Mouse (Mus musculus) forebrain, embryonic 16.5 days (tissue): ENCODE data around the gene Ccdc154. TPM values are rescaled to one million over a fixed set of nuclear protein-coding genes. Genes with fewer than 3 reads are reported as not detected.
A peak's percentile ranks its signal among the peaks of the same experiment; 100 is the strongest.
"Not testable (repeated sequence)": the region's sequence is repeated elsewhere in the genome, so short reads cannot be mapped to it uniquely, and the experiment has no call there.

Experiments
- ATAC-seq: fragments of 200-750 bp; cut with Nextera tagmentation; 2 replicates; pipeline ENCODE4 v1.8.0; 2017; ENCODE audit warnings: mild to moderate bottlenecking, moderate library complexity
- H3K27ac ChIP-seq: fragments of 300-500 bp; sonication (generic); 2 replicates; pipeline ENCODE4 v1.5.1; 2014; ENCODE audit warnings: low read length, control low read depth
- H3K27me3 ChIP-seq: fragments of 300-500 bp; sonication (generic); replicated peaks from 2 replicates; pipeline ENCODE4 v1.6.1; 2014; ENCODE audit warnings: low read length; ENCODE audit not compliant: control insufficient read depth, insufficient read depth
- H3K36me3 ChIP-seq: fragments of 300-500 bp; sonication (generic); 2 replicates; pipeline ENCODE4 v1.6.1; 2014; ENCODE audit not compliant: control insufficient read depth, insufficient read depth
- H3K4me1 ChIP-seq: fragments of 300-500 bp; sonication (generic); replicated peaks from 2 replicates; pipeline ENCODE4 v1.6.1; 2014; ENCODE audit warnings: low read length; ENCODE audit not compliant: control insufficient read depth, insufficient read depth
- H3K4me2 ChIP-seq: fragments of 300-500 bp; sonication (generic); 2 replicates; pipeline ENCODE4 v1.6.1; 2014; ENCODE audit warnings: mild to moderate bottlenecking, low read length, control low read depth
- H3K4me3 ChIP-seq: fragments of 300-500 bp; sonication (generic); replicated peaks from 2 replicates; pipeline ENCODE4 v1.5.1; 2014; ENCODE audit warnings: mild to moderate bottlenecking, low read length, control low read depth
- H3K9ac ChIP-seq: fragments of 300-500 bp; sonication (generic); replicated peaks from 2 replicates; pipeline ENCODE4 v1.6.1; 2014; ENCODE audit warnings: low read depth, low read length, control low read depth
- H3K9me3 ChIP-seq: fragments of 300-500 bp; sonication (generic); 2 replicates; pipeline ENCODE4 v1.6.1; 2016; ENCODE audit warnings: low read length; ENCODE audit not compliant: control insufficient read depth
- WGBS: fragments of 180-500 bp; shearing (Covaris S2); extraction: QIAGEN DNeasy Blood & Tissue Kit; methylation state at CpG from one replicate; pipeline ENCODE4 v1.1.7; 2014; 5-methylcytosine and 5-hydroxymethylcytosine counted together
- polyA plus RNA-seq: library from polyadenylated mRNA; unstranded; fragments of >200 nt; fragmentation: Nextera tagmentation; extraction: Ambion mirVana; gene quantifications from 2 replicates; pipeline ENCODE4 v1.2.1, GENCODE M21; 2015

Gene Ccdc154
- polyA plus RNA-seq = not detected in 2 replicates

DNA sequence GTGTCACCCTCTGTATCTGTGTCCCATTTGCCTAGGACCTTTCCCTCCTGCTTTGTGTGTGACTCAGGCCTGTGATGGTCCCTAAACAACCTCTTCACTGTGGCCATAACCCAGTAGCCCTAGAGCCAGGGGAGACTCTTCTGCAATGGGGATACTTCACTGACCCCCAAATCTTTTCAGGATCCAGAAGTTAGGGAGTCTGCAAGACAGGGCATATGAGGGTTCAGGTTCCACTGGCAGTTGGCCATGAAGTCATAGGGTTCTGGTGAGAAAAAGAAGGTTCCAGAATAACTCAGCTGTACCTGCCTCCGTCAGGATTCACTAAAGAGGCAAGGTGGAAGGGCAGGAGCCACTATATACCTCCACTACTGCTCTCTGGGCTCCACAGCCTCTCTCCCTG lies at the start of gene Ccdc154:
Ccdc154 (plus strand) TSS at position 301 of the 400 bp plus-strand sequence.
- H3K27me3 ChIP-seq = no peaks in the 10 kb centered on the region
- no peak within 1 kb of the TSS for H3K9ac ChIP-seq
- no peak within 1 kb of the TSS for H3K27ac ChIP-seq
- H3K9me3 ChIP-seq = no peaks in the 10 kb centered on the region
- H3K4me2 ChIP-seq = no peak within 1 kb of the TSS
- H3K4me3 ChIP-seq = no peak within 1 kb of the TSS
- no peaks in the 10 kb centered on the region for H3K4me1 ChIP-seq
- 92% methylated on average over 1 of the region's 1 CpGs for WGBS
- ATAC-seq = no peak
- H3K36me3 ChIP-seq = peaks cover 9% of the 10 kb centered on the region; the same call in 1 of the 2 replicates

DNA sequence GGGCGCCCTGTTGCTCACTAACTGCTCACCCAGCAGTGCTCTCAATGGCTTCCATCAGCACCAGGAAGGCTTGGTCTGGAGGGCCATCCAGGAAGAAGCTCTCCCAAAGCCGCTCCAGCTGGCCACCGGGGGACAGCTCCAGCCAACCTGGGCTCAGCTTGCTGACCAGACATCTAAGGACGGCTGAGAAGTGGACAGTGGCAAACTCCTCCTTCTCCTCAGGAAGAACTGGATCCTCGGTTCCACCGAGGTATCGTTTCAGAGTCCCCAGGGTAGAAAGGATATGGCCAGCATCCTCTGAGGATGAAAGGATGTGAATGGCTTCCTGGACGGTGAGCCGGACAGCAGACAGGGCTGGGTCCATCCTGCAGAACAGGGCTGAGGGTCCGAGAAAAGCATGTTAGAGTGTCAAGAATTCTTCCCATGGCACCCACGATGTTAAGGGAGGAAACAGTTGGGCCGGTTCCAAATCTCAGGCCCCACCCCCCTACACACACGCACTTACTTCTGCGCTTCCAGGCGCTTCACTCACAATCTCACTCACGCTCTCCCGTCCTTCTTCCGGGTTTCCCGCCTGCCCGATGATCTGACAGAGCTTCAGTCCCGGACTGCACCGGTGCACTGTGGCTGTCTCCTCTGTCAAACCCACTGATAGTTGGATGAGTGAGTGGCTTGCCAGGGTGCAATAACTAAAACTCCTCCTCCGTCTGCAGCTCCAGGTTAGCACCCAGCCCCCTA lies 47.2 kb upstream of the Ccdc154 start:
- ATAC-seq = peak; percentile 24
- Histone ChIP-seq H3K36me3 (no peaks in the 10 kb centered on the region), H3K4me1 (peaks cover 22% of the 10 kb centered on the region), H3K4me2 (peak overlapping the region; percentile 99), H3K27me3 (no peaks in the 10 kb centered on the region), H3K9ac (peak overlapping the region; percentile 80), H3K4me3 (peak overlapping the region; percentile 78), H3K9me3 (no peaks in the 10 kb centered on the region), H3K27ac (peak overlapping the region; percentile 86)
- 12% methylated on average over 23 of the region's 23 CpGs for WGBS

DNA sequence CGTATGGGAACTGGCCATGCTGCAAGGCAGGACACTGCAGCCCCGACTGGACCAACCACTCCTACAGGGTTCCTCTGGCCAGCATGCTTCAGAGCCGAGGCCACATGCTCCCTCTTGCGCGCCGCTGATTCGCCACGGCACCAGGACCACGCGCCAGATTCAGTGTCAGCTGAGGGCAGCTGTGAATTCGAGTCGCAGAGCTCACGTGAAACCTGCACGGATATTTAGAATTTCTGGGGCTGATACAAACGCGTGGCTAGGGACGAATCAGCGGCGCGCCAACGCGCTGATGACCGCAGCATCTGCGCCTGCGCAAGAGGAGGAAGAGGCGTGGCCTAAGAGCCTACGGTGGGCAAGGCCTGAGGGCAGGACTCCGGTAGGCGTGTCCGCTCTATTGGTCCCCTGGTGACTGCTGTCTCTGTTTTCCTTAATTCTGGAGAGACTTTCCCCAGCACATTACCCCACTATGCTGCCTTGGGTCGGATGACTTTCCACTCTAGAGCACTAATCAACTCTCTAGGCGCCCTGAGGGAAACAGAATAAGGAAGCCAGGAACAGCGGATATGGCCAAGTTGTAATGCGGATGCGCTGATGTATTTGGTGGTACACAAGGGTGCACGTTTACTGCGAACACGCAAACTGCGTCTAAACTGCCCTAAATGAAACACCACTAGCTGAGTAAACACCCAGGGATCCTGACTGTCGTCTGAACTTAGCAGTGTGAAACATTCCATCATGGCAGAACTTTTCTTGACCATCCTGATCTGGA lies 46.4 kb upstream of the Ccdc154 start, which contains the start of gene Telo2:
Telo2 (minus strand) TSS at position 304 of the 769 bp plus-strand sequence.
- peak; percentile 87 for ATAC-seq
- H3K4me3 ChIP-seq = peak within 1 kb of the TSS; percentile 78
- peaks cover 22% of the 10 kb centered on the region for H3K4me1 ChIP-seq
- WGBS = 5% methylated on average over 40 of the region's 40 CpGs
- H3K27me3 ChIP-seq = no peaks in the 10 kb centered on the region
- H3K9ac ChIP-seq = peak within 1 kb of the TSS; percentile 80
- peak within 1 kb of the TSS; percentile 86 for H3K27ac ChIP-seq
- no peaks in the 10 kb centered on the region for H3K36me3 ChIP-seq
- no peaks in the 10 kb centered on the region for H3K9me3 ChIP-seq
- H3K4me2 ChIP-seq = peak within 1 kb of the TSS; percentile 99

DNA sequence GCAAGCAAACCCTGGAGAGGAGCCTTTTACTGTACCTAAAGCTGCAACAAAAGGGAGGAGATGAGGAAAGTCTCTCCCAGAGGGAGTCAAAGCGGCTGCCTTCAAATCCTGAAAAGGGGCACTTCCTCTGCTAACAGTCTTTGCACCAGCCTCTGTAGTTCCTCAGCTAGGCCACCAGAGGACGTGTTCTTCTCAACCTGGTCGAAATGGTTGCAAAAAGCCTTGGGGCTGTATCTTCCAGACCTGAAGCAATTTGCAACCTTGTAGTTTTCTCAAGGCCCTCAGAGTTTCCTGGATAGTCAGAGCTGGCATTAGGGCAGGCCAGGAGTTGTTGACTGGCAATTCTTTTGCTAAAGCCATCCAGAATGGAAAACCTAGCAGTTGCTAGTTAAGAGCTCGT lies 45.0 kb upstream of the Ccdc154 start:
- Histone ChIP-seq H3K4me3 (no peak overlapping the region), H3K27me3 (no peaks in the 10 kb centered on the region), H3K27ac (no peak overlapping the region), H3K9me3 (no peaks in the 10 kb centered on the region), H3K36me3 (no peaks in the 10 kb centered on the region), H3K4me2 (no peak overlapping the region), H3K4me1 (peaks cover 19% of the 10 kb centered on the region), H3K9ac (no peak overlapping the region)
- ATAC-seq = no peak
- 39% methylated on average over 4 of the region's 4 CpGs for WGBS

DNA sequence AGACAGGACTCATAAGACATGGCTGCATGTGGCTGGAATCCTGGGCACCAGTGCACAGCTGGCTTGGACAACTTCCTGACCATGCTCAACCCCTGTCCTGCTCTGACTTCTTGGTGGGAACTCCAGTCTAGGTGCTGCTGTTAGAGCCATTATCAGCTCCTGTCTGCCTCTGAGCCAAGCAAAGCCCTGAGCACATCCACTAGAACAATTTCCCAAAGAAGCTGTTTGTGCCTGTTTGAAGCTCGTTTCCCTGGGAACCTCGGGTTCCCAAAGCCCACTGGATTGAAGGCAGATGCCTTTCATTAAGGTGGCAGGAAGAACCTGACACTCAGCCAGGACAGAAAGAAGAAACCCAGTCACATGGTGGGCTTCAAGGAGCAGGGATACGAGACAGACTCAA lies 41.9 kb upstream of the Ccdc154 start, which contains the start of gene Ptx4:
Ptx4 (plus strand) TSS at position 355 of the 400 bp plus-strand sequence.
- Histone ChIP-seq H3K27me3 (no peaks in the 10 kb centered on the region; the same call in 1 of the 2 replicates), H3K4me3 (no peak within 1 kb of the TSS), H3K9ac (no peak within 1 kb of the TSS), H3K4me1 (peaks cover 5% of the 10 kb centered on the region), H3K27ac (no peak within 1 kb of the TSS), H3K9me3 (no peaks in the 10 kb centered on the region), H3K36me3 (no peaks in the 10 kb centered on the region), H3K4me2 (no peak within 1 kb of the TSS)
- ATAC-seq = no peak
- 48% methylated on average over 3 of the region's 3 CpGs for WGBS

DNA sequence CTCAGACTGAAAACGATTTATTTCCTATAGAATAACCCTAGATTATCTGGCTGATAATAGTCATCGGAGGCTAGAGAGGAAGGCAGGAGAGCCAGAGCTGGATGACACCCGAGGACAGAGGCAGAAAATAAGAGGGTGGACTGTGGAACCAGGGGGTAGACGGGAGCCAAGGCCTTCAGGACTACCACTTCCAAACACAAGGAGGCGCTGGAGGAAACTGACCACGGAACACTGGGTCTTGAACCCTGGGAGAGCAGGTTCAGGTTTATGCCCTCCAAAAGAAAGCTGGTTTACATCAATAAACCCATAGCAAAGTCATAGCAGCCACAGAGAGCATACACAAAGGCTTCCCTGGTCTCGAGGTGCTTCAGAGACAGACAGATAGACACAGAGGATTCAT lies 38.3 kb upstream of the Ccdc154 start:
- Histone ChIP-seq H3K9me3 (no peaks in the 10 kb centered on the region), H3K4me3 (no peak overlapping the region), H3K27ac (no peak overlapping the region), H3K9ac (no peak overlapping the region), H3K36me3 (no peaks in the 10 kb centered on the region), H3K4me2 (no peak overlapping the region), H3K27me3 (no peaks in the 10 kb centered on the region; the same call in 1 of the 2 replicates), H3K4me1 (no peaks in the 10 kb centered on the region)
- no peak for ATAC-seq
- WGBS = 28% methylated on average over 7 of the region's 7 CpGs

DNA sequence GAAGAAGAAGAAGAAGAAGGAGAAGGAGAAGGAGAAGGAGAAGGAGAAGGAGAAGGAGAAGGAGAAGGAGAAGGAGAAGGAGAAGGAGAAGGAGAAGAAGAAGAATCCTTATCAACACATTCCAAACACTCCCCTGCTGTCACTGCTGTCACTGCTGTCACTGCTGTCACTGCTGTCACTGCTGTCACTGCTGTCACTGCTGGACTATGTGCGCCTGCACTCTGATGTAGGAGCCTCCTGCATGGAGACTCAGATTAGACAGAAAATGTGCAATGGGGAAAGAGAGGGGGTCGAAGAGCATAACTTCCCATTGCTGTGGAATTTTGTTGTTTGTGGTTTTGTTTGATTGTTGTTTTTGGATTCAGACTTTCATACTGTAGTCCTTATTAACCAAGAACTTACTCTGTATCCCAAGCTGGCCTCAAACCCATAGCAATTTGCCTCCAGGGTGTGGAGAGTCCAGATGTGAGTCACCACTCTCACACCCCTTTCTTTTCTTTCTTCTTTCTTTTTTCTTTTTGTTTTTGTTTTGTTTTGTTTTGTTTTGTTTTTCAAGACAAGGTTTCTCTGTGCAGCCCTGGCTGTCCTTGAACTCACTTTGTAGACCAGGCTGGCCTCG lies 36.7 kb upstream of the Ccdc154 start:
- not testable (repeated sequence) for H3K4me1 ChIP-seq, H3K27me3 ChIP-seq, ATAC-seq, H3K4me3 ChIP-seq, H3K36me3 ChIP-seq, H3K9ac ChIP-seq, H3K27ac ChIP-seq, H3K9me3 ChIP-seq, H3K4me2 ChIP-seq
- 72% methylated on average over 3 of the region's 3 CpGs for WGBS

DNA sequence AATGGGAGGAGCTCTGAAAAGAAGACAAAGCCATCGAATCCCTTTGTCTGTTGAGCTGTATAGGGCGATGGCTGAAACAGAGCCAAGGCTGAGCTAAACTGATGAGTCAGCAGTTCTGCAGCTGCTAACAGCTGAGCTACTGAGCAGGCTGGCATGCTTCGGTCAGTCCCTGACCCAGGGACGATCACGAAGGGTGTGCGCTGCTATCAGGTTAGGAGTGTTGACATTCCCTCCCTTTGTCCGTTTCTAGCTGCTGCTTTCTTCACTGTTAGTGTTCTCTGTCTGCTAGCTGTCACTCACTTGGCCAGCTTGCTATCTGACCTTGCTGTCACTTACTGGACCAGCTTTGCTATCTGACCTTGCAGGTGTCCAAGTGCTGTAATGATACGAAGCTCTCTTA lies 35.2 kb upstream of the Ccdc154 start:
- Histone ChIP-seq H3K36me3 (no peaks in the 10 kb centered on the region), H3K9ac (no peak overlapping the region), H3K27me3 (no peaks in the 10 kb centered on the region; the same call in 1 of the 2 replicates), H3K27ac (no peak overlapping the region), H3K4me2 (no peak overlapping the region), H3K4me3 (no peak overlapping the region), H3K4me1 (no peaks in the 10 kb centered on the region), H3K9me3 (no peaks in the 10 kb centered on the region)
- no peak for ATAC-seq
- whole genome bisulfite sequencing = 57% methylated on average over 8 of the region's 8 CpGs

DNA sequence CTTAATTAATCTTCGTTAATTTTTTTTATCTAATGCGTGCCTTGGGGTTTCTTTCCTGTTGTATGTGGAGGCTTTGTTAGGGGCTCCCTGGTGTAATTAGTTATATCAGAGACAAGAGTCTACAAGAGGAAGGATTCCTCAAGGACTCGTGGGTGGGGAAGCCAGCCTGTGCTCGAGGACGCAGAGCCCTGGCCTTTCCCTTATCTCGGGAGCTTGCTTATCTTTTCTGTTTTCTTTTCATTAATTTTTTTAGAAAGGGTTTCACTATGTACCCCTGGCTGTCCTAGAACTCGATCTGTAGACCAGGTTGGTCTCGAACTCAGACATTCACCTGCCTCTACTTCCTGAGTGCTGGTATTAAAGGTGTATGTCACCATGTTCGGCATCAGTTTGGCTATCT lies 34.6 kb upstream of the Ccdc154 start:
- Histone ChIP-seq H3K27me3 (no peaks in the 10 kb centered on the region; the same call in 1 of the 2 replicates), H3K9me3 (no peaks in the 10 kb centered on the region), H3K27ac (no peak overlapping the region), H3K4me3 (no peak overlapping the region), H3K4me2 (no peak overlapping the region), H3K9ac (no peak overlapping the region), H3K36me3 (no peaks in the 10 kb centered on the region), H3K4me1 (no peaks in the 10 kb centered on the region)
- 68% methylated on average over 9 of the region's 9 CpGs for WGBS
- no peak for ATAC-seq
